Mouse (Mus musculus): ENCODE measurements around the gene Man2a2. TPM values are rescaled to one million over a fixed set of nuclear protein-coding genes. Genes with fewer than 3 reads are reported as not detected.
A peak's percentile ranks its signal among the peaks of the same experiment; 100 is the strongest.

The Man2a2 gene
- polyA plus RNA-seq, 1 experiment from 2014 or later, result 25.7 TPM

- no peak overlapping the region for H3K27ac ChIP-seq
- no peak for ATAC-seq (ENCODE audit: insufficient number of reproducible peaks, insufficient read depth, low FRiP score, low TSS enrichment, low read depth)
- peaks cover 36% of the 10 kb centered on the region for H3K36me3 ChIP-seq
- H3K27me3 ChIP-seq, result peaks cover 15% of the 10 kb centered on the region; the same call in 1 of the 2 replicates
- no peak overlapping the region for H3K9ac ChIP-seq (replicated peaks)
- H3K4me2 ChIP-seq, result no peak overlapping the region
- H3K9me3 ChIP-seq, result no peaks in the 10 kb centered on the region
- 33% methylated on average over 6 of the region's 6 CpGs for WGBS
- H3K4me1 ChIP-seq (replicated peaks), result no peaks in the 10 kb centered on the region
- H3K4me3 ChIP-seq (replicated peaks), result no peak overlapping the region
Measured at GRCm38 (mm10) chr7:80377471-80377870, 6.3 kb upstream of the Man2a2 start.

GRCm38 (mm10) chr7:80376192-80376591, 5.0 kb upstream of the Man2a2 start:
- WGBS, result 87% methylated on average over 10 of the region's 10 CpGs
- no peaks in the 10 kb centered on the region for H3K9me3 ChIP-seq
- no peak overlapping the region for H3K27ac ChIP-seq
- H3K4me3 ChIP-seq (replicated peaks), result no peak overlapping the region
- H3K9ac ChIP-seq (replicated peaks), result no peak overlapping the region
- H3K36me3 ChIP-seq, result peaks cover 23% of the 10 kb centered on the region
- 0 out of 2 replicates have a peak, but pooled peaks cover 2% of the 10 kb centered on the region for H3K27me3 ChIP-seq
- H3K4me2 ChIP-seq, result no peak overlapping the region
- no peaks in the 10 kb centered on the region for H3K4me1 ChIP-seq (replicated peaks)
- no peak for ATAC-seq (ENCODE audit: insufficient number of reproducible peaks, insufficient read depth, low FRiP score, low TSS enrichment, low read depth)

GRCm38 (mm10) chr7:80375376-80376039, 4.3 kb upstream of the Man2a2 start:
- no peak overlapping the region for H3K9ac ChIP-seq (replicated peaks)
- peaks cover 18% of the 10 kb centered on the region; the same call in 1 of the 2 replicates for H3K36me3 ChIP-seq
- no peak overlapping the region for H3K27ac ChIP-seq
- H3K4me2 ChIP-seq, result no peak overlapping the region
- 82% methylated on average over 9 of the region's 9 CpGs for WGBS
- no peaks in the 10 kb centered on the region for H3K9me3 ChIP-seq
- no peaks in the 10 kb centered on the region for H3K27me3 ChIP-seq
- no peak for ATAC-seq (ENCODE audit: insufficient number of reproducible peaks, insufficient read depth, low FRiP score, low TSS enrichment, low read depth)
- no peaks in the 10 kb centered on the region for H3K4me1 ChIP-seq (replicated peaks)
- H3K4me3 ChIP-seq (replicated peaks), result no peak overlapping the region

- H3K4me3 ChIP-seq (replicated peaks), result no peak overlapping the region
- H3K36me3 ChIP-seq, result peaks cover 14% of the 10 kb centered on the region; the same call in 1 of the 2 replicates
- no peak for ATAC-seq (ENCODE audit: insufficient number of reproducible peaks, insufficient read depth, low FRiP score, low TSS enrichment, low read depth)
- no peaks in the 10 kb centered on the region for H3K9me3 ChIP-seq
- H3K4me1 ChIP-seq (replicated peaks), result peaks cover 6% of the 10 kb centered on the region
- H3K4me2 ChIP-seq, result no peak overlapping the region
- no peak overlapping the region for H3K27ac ChIP-seq
- H3K27me3 ChIP-seq, result no peaks in the 10 kb centered on the region
- 86% methylated on average over 3 of the region's 3 CpGs for WGBS
- H3K9ac ChIP-seq (replicated peaks), result no peak overlapping the region
Measured at GRCm38 (mm10) chr7:80374733-80375132, 3.6 kb upstream of the Man2a2 start.

- Histone ChIP-seq H3K4me3 (replicated peaks) (no peak overlapping the region), H3K27ac (no peak overlapping the region), H3K27me3 (no peaks in the 10 kb centered on the region), H3K9ac (replicated peaks) (no peak overlapping the region), H3K9me3 (no peaks in the 10 kb centered on the region), H3K4me2 (no peak overlapping the region), H3K36me3 (peaks cover 9% of the 10 kb centered on the region; the same call in 1 of the 2 replicates), H3K4me1 (replicated peaks) (peaks cover 10% of the 10 kb centered on the region)
- no peak for ATAC-seq (ENCODE audit: insufficient number of reproducible peaks, insufficient read depth, low FRiP score, low TSS enrichment, low read depth)
- 60% methylated on average over 3 of the region's 3 CpGs for WGBS
Measured at GRCm38 (mm10) chr7:80374280-80374679, 3.1 kb upstream of the Man2a2 start.

- peaks cover 8% of the 10 kb centered on the region; the same call in 1 of the 2 replicates for H3K36me3 ChIP-seq
- no peak for ATAC-seq (ENCODE audit: insufficient number of reproducible peaks, insufficient read depth, low FRiP score, low TSS enrichment, low read depth)
- H3K27ac ChIP-seq, result no peak overlapping the region
- no peaks in the 10 kb centered on the region for H3K27me3 ChIP-seq
- H3K9ac ChIP-seq (replicated peaks), result no peak overlapping the region
- H3K4me3 ChIP-seq (replicated peaks), result no peak overlapping the region
- no peaks in the 10 kb centered on the region for H3K9me3 ChIP-seq
- 83% methylated on average over 12 of the region's 12 CpGs for WGBS
- H3K4me2 ChIP-seq, result no peak overlapping the region
- peaks cover 14% of the 10 kb centered on the region for H3K4me1 ChIP-seq (replicated peaks)
Measured at GRCm38 (mm10) chr7:80373850-80374249, 2.7 kb upstream of the Man2a2 start.

GRCm38 (mm10) chr7:80373352-80373751, 2.2 kb upstream of the Man2a2 start:
- no peak overlapping the region for H3K27ac ChIP-seq
- no peak for ATAC-seq (ENCODE audit: insufficient number of reproducible peaks, insufficient read depth, low FRiP score, low TSS enrichment, low read depth)
- peaks cover 18% of the 10 kb centered on the region for H3K4me1 ChIP-seq (replicated peaks)
- no peak overlapping the region for H3K4me3 ChIP-seq (replicated peaks)
- H3K36me3 ChIP-seq, result peaks cover 7% of the 10 kb centered on the region
- H3K27me3 ChIP-seq, result no peaks in the 10 kb centered on the region
- no peaks in the 10 kb centered on the region for H3K9me3 ChIP-seq
- no peak overlapping the region for H3K9ac ChIP-seq (replicated peaks)
- WGBS, result 70% methylated on average over 4 of the region's 4 CpGs
- H3K4me2 ChIP-seq, result no peak overlapping the region

- ATAC-seq (ENCODE audit: insufficient number of reproducible peaks, insufficient read depth, low FRiP score, low TSS enrichment, low read depth), result no peak
- H3K9ac ChIP-seq (replicated peaks), result no peak overlapping the region
- H3K9me3 ChIP-seq, result no peaks in the 10 kb centered on the region
- 62% methylated on average over 2 of the region's 2 CpGs for WGBS
- H3K4me2 ChIP-seq, result no peak overlapping the region
- peaks cover 11% of the 10 kb centered on the region for H3K36me3 ChIP-seq
- H3K27me3 ChIP-seq, result no peaks in the 10 kb centered on the region
- no peak overlapping the region for H3K27ac ChIP-seq
- peaks cover 19% of the 10 kb centered on the region for H3K4me1 ChIP-seq (replicated peaks)
- H3K4me3 ChIP-seq (replicated peaks), result no peak overlapping the region
Measured at GRCm38 (mm10) chr7:80372667-80373066, 1.5 kb upstream of the Man2a2 start.

- H3K36me3 ChIP-seq, result peaks cover 16% of the 10 kb centered on the region
- no peak overlapping the region for H3K4me3 ChIP-seq (replicated peaks)
- H3K9me3 ChIP-seq, result no peaks in the 10 kb centered on the region
- no peak overlapping the region for H3K9ac ChIP-seq (replicated peaks)
- WGBS, result 91% methylated on average over 3 of the region's 3 CpGs
- ATAC-seq (ENCODE audit: insufficient number of reproducible peaks, insufficient read depth, low FRiP score, low TSS enrichment, low read depth), result no peak
- peaks cover 19% of the 10 kb centered on the region for H3K4me1 ChIP-seq (replicated peaks)
- H3K27ac ChIP-seq, result no peak overlapping the region
- no peaks in the 10 kb centered on the region for H3K27me3 ChIP-seq
- H3K4me2 ChIP-seq, result no peak overlapping the region
Measured at GRCm38 (mm10) chr7:80372166-80372565, 991 bp upstream of the Man2a2 start.

GRCm38 (mm10) chr7:80370649-80371040, 530 bp downstream of the Man2a2 start:
- Histone ChIP-seq H3K9me3 (no peaks in the 10 kb centered on the region), H3K9ac (replicated peaks) (peak overlapping the region; percentile 91), H3K36me3 (peaks cover 31% of the 10 kb centered on the region), H3K4me2 (peak overlapping the region; percentile 67), H3K27ac (peak overlapping the region; percentile 87), H3K4me1 (replicated peaks) (peaks cover 19% of the 10 kb centered on the region), H3K4me3 (replicated peaks) (peak overlapping the region; percentile 93), H3K27me3 (no peaks in the 10 kb centered on the region)
- WGBS, result under 1% methylated on average over 31 of the region's 31 CpGs
- peak; percentile 26 for ATAC-seq (ENCODE audit: insufficient number of reproducible peaks, insufficient read depth, low FRiP score, low TSS enrichment, low read depth)

- H3K4me2 ChIP-seq, result peak overlapping the region; percentile 67
- no peaks in the 10 kb centered on the region for H3K9me3 ChIP-seq
- 24% methylated on average over 4 of the region's 4 CpGs for WGBS
- peaks cover 19% of the 10 kb centered on the region for H3K4me1 ChIP-seq (replicated peaks)
- H3K4me3 ChIP-seq (replicated peaks), result peak overlapping the region; percentile 93
- ATAC-seq (ENCODE audit: insufficient number of reproducible peaks, insufficient read depth, low FRiP score, low TSS enrichment, low read depth), result no peak
- peaks cover 32% of the 10 kb centered on the region for H3K36me3 ChIP-seq
- peak overlapping the region; percentile 87; the same call in 1 of the 2 replicates for H3K27ac ChIP-seq
- H3K27me3 ChIP-seq, result no peaks in the 10 kb centered on the region
- peak overlapping the region; percentile 91 for H3K9ac ChIP-seq (replicated peaks)
Measured at GRCm38 (mm10) chr7:80369967-80370431, 1.2 kb downstream of the Man2a2 start.

- no peak for ATAC-seq (ENCODE audit: insufficient number of reproducible peaks, insufficient read depth, low FRiP score, low TSS enrichment, low read depth)
- Histone ChIP-seq H3K27me3 (no peaks in the 10 kb centered on the region), H3K4me3 (replicated peaks) (peak overlapping the region; percentile 93; the same call in 1 of the 2 replicates), H3K9me3 (no peaks in the 10 kb centered on the region), H3K9ac (replicated peaks) (no peak overlapping the region), H3K27ac (no peak overlapping the region), H3K4me1 (replicated peaks) (peaks cover 19% of the 10 kb centered on the region), H3K36me3 (peaks cover 37% of the 10 kb centered on the region), H3K4me2 (peak overlapping the region; percentile 67)
- 58% methylated on average over 5 of the region's 5 CpGs for WGBS
Measured at GRCm38 (mm10) chr7:80369461-80369860, 1.7 kb downstream of the Man2a2 start.

All from limb, embryonic 12.5 days (tissue).